Mouse (Mus musculus): Measurements from ENCODE around the gene Itga4. TPM values are rescaled to one million over a fixed set of nuclear protein-coding genes. Genes with fewer than 3 reads are reported as not detected.

The Itga4 gene
- 263 TPM for polyA plus RNA-seq (2017; shearing (Covaris generic))

GRCm38 (mm10) chr2:79255192-79256000, at the start of gene Itga4:
TSS of gene Itga4 (plus strand) at chr2:79255426.

Other genes with a start within 250 kb of the Itga4 start
- gene Neurod1, start 201.3 kb downstream of the Itga4 start, polyA plus RNA-seq (2017; shearing (Covaris generic)): not detected
- gene Cerkl, start 201.4 kb downstream of the Itga4 start, polyA plus RNA-seq (2017; shearing (Covaris generic)): 8.7 TPM

All from activated CD4-positive, CD25-positive, alpha-beta regulatory T cell, adult 9 weeks (primary cell).